Mouse (Mus musculus) heart, embryonic 13.5 days (tissue): Measurements from ENCODE around the gene Fundc1. TPM values are rescaled to one million over a fixed set of nuclear protein-coding genes. Genes with fewer than 3 reads are reported as not detected.

Source experiments
- ATAC-seq: fragments of 200-750 bp; cut with Nextera tagmentation; 2 replicates; pipeline ENCODE4 v1.8.0; 2017; ENCODE audit warnings: moderate TSS enrichment; ENCODE audit not compliant: insufficient number of reproducible peaks, low FRiP score, low TSS enrichment; ENCODE audit errors: extremely low read depth
- H3K27ac ChIP-seq: fragments of 300-500 bp; sonication (generic); replicated peaks from 2 replicates; pipeline ENCODE4 v1.5.1; 2015; ENCODE audit warnings: moderate library complexity, mild to moderate bottlenecking, inconsistent platforms
- H3K27me3 ChIP-seq: fragments of 300-500 bp; sonication (generic); replicated peaks from 2 replicates; pipeline ENCODE4 v1.6.1; 2015; ENCODE audit warnings: mild to moderate bottlenecking, inconsistent platforms
- H3K36me3 ChIP-seq: fragments of 300-500 bp; sonication (generic); 2 replicates; pipeline ENCODE4 v1.6.1; 2015; ENCODE audit warnings: mild to moderate bottlenecking, inconsistent platforms
- H3K4me1 ChIP-seq: fragments of 300-500 bp; sonication (generic); 2 replicates; pipeline ENCODE4 v1.6.1; 2015; ENCODE audit warnings: inconsistent platforms
- H3K4me2 ChIP-seq: fragments of 300-500 bp; sonication (generic); 2 replicates; pipeline ENCODE4 v1.6.1; 2015; ENCODE audit warnings: inconsistent platforms, mild to moderate bottlenecking, moderate library complexity
- H3K4me3 ChIP-seq: fragments of 300-500 bp; sonication (generic); 2 replicates; pipeline ENCODE4 v1.5.1; 2015; ENCODE audit warnings: moderate library complexity, mild to moderate bottlenecking, inconsistent platforms
- H3K9ac ChIP-seq: fragments of 300-500 bp; sonication (generic); 2 replicates; pipeline ENCODE4 v1.6.1; 2015; ENCODE audit warnings: inconsistent platforms, mild to moderate bottlenecking, moderate library complexity
- H3K9me3 ChIP-seq: fragments of 300-500 bp; sonication (generic); 2 replicates; pipeline ENCODE4 v1.6.1; 2016; ENCODE audit warnings: inconsistent platforms
- WGBS: fragments of 180-500 bp; shearing (Covaris S2); methylation state at CpG from one replicate; pipeline ENCODE4 v1.1.7; 2015; ENCODE audit warnings: mixed read lengths; 5-methylcytosine and 5-hydroxymethylcytosine counted together
- polyA plus RNA-seq: library from polyadenylated mRNA; unstranded; fragments of >200 nt; fragmentation: Nextera tagmentation; extraction: Ambion mirVana; gene quantifications from 2 replicates; pipeline ENCODE4 v1.2.1, GENCODE M21; 2015

Fundc1 gene
- polyA plus RNA-seq: 35.5 and 40.7 TPM in 2 replicates

DNA sequence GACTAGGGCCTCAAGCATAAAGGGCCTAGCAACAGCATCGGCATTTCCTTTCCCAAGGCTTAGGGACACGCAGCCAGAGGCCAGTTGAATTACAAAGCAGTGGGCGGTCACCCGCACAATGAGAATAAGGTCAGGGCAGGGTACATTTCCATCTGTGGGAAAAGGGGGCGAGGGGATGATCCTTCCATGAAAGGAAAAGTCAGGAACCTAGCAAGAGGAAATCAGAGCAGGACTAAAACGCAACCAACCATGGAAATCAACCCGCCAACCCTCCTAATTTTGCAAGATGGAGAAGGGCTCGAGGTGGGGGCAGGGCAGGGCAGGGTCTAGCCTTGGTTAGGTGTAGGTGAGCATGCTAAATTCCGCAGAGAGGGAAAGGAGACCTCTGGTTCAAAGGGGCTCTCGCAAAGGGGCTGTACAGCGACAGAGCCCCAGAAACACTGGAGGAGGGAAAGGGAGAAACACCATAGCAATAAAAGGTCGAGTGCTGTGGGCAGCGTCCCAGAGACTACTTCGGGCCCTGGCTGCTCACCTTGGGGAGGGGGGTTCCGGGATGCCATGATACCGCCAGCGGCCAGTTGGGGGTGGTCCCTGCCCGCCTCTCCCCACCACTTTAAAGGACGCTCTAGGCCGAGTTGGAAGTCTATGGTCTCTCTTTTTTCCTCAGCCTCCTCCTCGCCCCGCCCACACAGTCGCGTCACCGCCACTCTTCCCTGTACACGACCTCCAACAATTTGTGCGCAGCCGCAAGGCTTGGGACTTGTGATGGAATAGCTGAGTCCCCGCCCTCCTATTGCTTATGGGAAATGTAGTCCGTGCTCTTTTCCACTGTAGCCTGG, at the start of gene Fundc1:
TSS of gene Fundc1 (minus strand) at position 705 of the 839 bp plus-strand sequence.
- Histone ChIP-seq H3K4me1 (no peaks in the 10 kb centered on the region), H3K9me3 (no peaks in the 10 kb centered on the region), H3K36me3 (0 out of 2 replicates have a peak, but pooled peaks cover 4% of the 10 kb centered on the region), H3K27ac (peak within 1 kb of the TSS; percentile 89), H3K4me2 (peak within 1 kb of the TSS; percentile 64), H3K4me3 (peak within 1 kb of the TSS; percentile 63), H3K9ac (peak within 1 kb of the TSS; percentile 83), H3K27me3 (no peaks in the 10 kb centered on the region)
- 6% methylated on average over 30 of the region's 30 CpGs for WGBS
- ATAC-seq: peak; percentile 97

DNA sequence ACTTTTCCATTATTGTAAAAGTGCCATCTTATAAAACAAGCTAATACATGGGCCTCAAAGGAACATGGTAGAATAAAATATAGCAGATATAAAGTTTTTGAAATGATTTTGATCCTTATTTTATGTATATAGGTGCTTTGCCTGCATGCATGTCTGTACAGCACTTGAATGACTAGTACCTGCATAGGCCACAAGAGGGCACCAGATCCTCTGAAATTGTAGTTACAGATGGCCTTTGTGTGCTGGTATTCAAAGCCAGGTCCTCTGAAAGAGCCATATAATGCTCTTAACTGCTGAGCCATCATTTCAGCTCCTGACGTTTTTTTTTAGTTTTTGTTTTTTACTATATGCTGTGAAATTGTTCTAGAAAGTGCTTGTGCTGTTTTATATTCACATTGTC, 39.1 kb upstream of the Fundc1 start:
- Histone ChIP-seq H3K9ac (no peak overlapping the region), H3K36me3 (no peaks in the 10 kb centered on the region), H3K9me3 (no peaks in the 10 kb centered on the region), H3K27ac (no peak overlapping the region), H3K4me2 (no peak overlapping the region), H3K27me3 (no peaks in the 10 kb centered on the region), H3K4me1 (no peaks in the 10 kb centered on the region), H3K4me3 (no peak overlapping the region)
- 58% methylated on average over 1 of the region's 1 CpGs for WGBS
- no peak for ATAC-seq

DNA sequence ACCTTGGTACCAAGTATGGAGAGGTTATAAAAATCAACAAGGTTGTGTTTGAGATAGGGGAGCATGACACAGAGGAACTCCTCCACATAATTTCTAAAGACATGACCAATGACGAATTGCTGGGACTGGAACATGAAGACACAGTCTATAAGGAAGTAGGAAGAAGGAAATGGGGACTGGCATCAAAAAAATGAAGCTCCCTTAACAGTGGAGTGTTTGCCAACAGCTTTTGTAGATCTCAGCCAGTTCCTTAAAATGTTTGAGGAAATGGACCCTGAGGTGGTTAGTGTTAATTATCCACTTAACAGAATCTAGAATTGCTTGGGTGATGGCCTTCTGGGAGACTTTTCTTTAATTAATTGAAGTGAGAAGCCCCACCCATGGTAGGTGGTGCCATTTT, 36.6 kb upstream of the Fundc1 start:
- no peaks in the 10 kb centered on the region for H3K4me1 ChIP-seq
- no peaks in the 10 kb centered on the region for H3K36me3 ChIP-seq
- H3K27me3 ChIP-seq: no peaks in the 10 kb centered on the region
- no peak overlapping the region for H3K27ac ChIP-seq
- 43% methylated on average over 1 of the region's 1 CpGs for WGBS
- H3K4me2 ChIP-seq: no peak overlapping the region
- no peak overlapping the region for H3K9ac ChIP-seq
- no peaks in the 10 kb centered on the region for H3K9me3 ChIP-seq
- no peak overlapping the region for H3K4me3 ChIP-seq
- no peak for ATAC-seq

DNA sequence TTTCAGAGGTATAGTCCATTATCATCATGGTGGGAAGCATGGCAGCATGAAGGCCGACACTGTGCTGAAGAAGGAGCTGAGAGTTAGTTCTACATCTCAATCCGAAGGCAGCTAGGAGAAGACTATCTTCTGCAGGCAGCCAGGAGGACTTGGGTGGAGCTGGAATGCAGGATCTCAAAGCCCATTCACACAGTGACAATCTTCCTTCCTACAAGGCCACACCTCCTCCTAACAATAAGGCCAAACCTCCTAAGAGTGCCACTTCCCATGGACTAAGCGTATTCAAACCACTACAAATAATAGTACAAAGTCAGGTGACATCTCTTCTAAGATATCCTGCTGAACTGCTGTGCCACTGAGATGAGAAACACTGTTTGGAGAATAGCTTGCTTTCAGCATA, 35.5 kb upstream of the Fundc1 start:
- Histone ChIP-seq H3K9me3 (no peaks in the 10 kb centered on the region), H3K27me3 (no peaks in the 10 kb centered on the region), H3K27ac (no peak overlapping the region), H3K9ac (no peak overlapping the region), H3K4me2 (no peak overlapping the region), H3K4me1 (no peaks in the 10 kb centered on the region), H3K4me3 (no peak overlapping the region), H3K36me3 (no peaks in the 10 kb centered on the region)
- ATAC-seq: no peak
- WGBS: 60% methylated on average over 3 of the region's 3 CpGs

DNA sequence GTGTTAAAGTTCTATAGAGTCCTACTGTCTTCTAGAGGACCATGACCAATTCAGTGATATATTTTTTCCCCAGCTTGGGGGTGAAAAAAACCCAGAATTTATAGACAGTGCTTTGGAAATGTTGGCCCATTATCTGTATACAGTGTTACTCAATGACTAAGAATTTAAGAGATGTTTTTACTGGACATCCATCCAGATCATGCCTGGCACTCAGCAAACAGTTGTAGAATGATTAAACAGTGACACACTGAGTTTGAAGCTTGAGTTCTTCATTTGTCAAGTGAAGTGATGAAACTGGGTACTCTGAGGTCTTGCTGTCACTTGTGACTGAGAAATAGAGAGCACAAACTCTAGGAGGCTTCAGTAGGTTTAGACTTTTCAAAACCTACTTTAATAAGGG, 21.2 kb upstream of the Fundc1 start:
- Histone ChIP-seq H3K4me1 (no peaks in the 10 kb centered on the region), H3K27ac (no peak overlapping the region), H3K27me3 (no peaks in the 10 kb centered on the region), H3K9ac (no peak overlapping the region), H3K4me2 (no peak overlapping the region), H3K36me3 (no peaks in the 10 kb centered on the region), H3K4me3 (no peak overlapping the region), H3K9me3 (no peaks in the 10 kb centered on the region)
- no peak for ATAC-seq

DNA sequence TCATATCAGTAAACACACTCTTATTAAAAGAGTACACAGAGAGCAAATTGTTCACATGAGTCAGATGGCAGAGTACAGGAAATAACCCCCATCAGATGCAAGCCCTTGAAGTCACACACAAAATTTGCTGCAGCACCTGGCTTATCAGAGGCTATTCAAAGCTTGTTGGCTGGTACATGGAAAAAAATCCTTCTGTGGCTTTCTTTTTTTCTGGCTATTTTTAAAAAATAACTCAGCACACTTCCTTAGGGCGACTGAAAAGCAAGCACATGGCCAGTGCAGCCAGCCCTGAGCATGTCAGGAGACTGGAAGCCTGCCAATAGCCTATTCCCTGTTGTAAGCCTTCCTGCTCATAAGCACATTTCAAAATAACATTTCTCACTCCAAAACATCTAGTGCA, 18.6 kb upstream of the Fundc1 start:
- Histone ChIP-seq H3K4me3 (no peak overlapping the region), H3K27ac (peak overlapping the region; percentile 39; the same call in 1 of the 2 replicates), H3K4me2 (no peak overlapping the region), H3K9me3 (no peaks in the 10 kb centered on the region), H3K27me3 (no peaks in the 10 kb centered on the region), H3K9ac (no peak overlapping the region), H3K36me3 (no peaks in the 10 kb centered on the region), H3K4me1 (no peaks in the 10 kb centered on the region)
- 0% methylated on average over 1 of the region's 1 CpGs for WGBS
- ATAC-seq: no peak

DNA sequence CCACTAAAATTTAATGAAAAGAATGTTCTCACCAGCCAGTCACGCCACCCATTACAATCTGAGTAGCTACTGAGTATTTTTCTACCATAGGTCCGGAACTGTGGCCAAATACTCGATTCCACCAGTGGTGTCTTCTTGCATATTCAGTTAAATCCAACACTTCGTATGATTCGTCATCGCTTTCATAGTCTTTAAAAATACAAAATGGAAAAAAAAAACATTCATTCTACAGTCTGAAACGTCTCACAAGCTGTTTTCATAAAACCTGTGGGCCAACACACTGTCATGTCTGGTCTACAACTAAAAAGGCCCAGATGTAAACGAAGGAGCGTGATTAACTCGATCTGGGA, 879 bp downstream of the Fundc1 start:
- Histone ChIP-seq H3K27me3 (no peaks in the 10 kb centered on the region), H3K27ac (peak overlapping the region; percentile 89), H3K4me1 (no peaks in the 10 kb centered on the region), H3K36me3 (0 out of 2 replicates have a peak, but pooled peaks cover 4% of the 10 kb centered on the region), H3K9ac (peak overlapping the region; percentile 83), H3K4me3 (peak overlapping the region; percentile 63), H3K9me3 (no peaks in the 10 kb centered on the region), H3K4me2 (peak overlapping the region; percentile 64)
- WGBS: 35% methylated on average over 10 of the region's 10 CpGs
- no peak for ATAC-seq

DNA sequence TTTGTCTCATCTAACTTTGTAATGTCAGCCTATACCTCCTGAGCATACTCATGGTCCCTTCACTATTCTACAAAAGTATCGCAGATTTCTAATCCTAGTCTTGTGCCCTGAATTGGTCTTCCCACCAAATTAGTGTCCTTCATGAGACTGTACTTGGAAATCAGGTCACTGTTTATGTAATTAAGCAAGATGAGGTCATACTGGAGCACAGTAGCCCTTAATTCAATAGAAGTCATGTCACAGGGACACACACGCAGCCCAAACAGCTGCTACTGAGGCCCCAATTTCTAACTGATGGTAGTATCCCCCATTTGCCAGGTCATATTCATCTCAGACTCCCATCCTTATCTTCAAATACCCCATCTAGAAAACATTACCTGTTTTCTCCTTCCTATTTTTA, 3.5 kb downstream of the Fundc1 start:
- H3K9ac ChIP-seq: no peak overlapping the region
- no peak overlapping the region for H3K27ac ChIP-seq
- no peaks in the 10 kb centered on the region for H3K27me3 ChIP-seq
- H3K9me3 ChIP-seq: no peaks in the 10 kb centered on the region
- H3K4me2 ChIP-seq: no peak overlapping the region
- 0 out of 2 replicates have a peak, but pooled peaks cover 4% of the 10 kb centered on the region for H3K36me3 ChIP-seq
- no peaks in the 10 kb centered on the region for H3K4me1 ChIP-seq
- no peak overlapping the region for H3K4me3 ChIP-seq
- 88% methylated on average over 2 of the region's 2 CpGs for WGBS
- ATAC-seq: no peak

DNA sequence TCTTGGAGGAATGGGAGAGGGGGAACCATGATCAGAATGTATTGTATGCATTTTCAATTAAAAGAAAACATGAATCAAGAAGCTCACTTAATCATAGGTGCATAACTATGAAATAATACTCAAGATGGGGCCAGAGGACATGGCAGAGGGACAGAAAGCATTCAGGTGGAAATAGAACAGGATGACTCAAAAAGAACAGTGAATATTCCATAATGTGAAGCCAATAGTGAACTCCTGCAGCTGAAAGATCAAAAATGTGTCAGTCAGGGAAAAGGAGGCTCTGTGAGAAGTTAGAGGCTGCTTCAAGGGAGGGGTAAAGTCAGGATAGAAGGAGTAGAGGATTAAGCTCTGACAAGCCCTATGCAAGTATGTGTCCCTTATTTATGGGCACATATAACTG, 6.4 kb downstream of the Fundc1 start:
- Histone ChIP-seq H3K4me2 (no peak overlapping the region), H3K36me3 (0 out of 2 replicates have a peak, but pooled peaks cover 4% of the 10 kb centered on the region), H3K27ac (no peak overlapping the region), H3K9ac (no peak overlapping the region), H3K4me3 (no peak overlapping the region), H3K9me3 (no peaks in the 10 kb centered on the region), H3K4me1 (no peaks in the 10 kb centered on the region), H3K27me3 (no peaks in the 10 kb centered on the region)
- ATAC-seq: no peak

DNA sequence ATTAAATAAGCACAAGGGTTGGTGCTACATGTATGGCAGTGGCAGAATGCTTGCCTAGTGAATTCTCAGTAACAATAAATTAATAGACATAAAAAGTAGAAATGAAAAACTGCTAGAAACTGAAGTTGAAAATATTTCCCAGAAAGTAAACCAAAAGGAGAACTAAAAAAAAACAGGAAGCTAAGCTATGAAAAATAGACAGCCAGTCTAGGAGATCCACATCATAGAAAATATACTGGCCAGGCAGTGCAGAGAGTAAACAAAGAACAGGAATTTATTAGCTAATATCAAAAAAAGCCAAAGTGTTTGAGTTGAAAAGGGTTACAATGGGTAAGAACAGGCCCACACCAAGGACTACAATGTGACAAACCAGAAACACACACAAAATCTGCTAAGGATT, 7.4 kb downstream of the Fundc1 start:
- H3K36me3 ChIP-seq: 0 out of 2 replicates have a peak, but pooled peaks cover 4% of the 10 kb centered on the region
- no peaks in the 10 kb centered on the region for H3K27me3 ChIP-seq
- H3K4me2 ChIP-seq: no peak overlapping the region
- no peak for ATAC-seq
- no peaks in the 10 kb centered on the region for H3K4me1 ChIP-seq
- H3K9me3 ChIP-seq: no peaks in the 10 kb centered on the region
- no peak overlapping the region for H3K9ac ChIP-seq
- H3K4me3 ChIP-seq: no peak overlapping the region
- H3K27ac ChIP-seq: no peak overlapping the region

DNA sequence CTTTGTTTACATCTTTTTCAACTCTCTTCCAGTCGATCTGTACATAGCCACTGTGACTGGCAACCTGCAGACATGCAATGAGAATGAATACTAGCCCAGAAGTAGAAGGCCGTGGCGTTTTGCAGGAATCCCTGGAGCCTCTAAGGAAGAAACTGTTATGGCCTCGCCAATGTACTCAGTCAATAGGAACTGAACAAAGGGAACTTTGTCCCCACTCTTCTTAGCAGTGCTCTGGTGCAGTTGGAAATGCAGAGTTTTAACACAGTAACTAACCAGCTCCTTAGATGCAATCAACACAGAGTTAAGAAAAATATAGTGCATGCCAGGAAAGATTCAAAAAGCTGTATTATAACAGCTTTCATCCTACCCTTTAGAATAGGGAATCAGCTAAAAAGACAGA, 13.4 kb downstream of the Fundc1 start:
- Histone ChIP-seq H3K4me3 (no peak overlapping the region), H3K27ac (no peak overlapping the region), H3K36me3 (0 out of 2 replicates have a peak, but pooled peaks cover 3% of the 10 kb centered on the region), H3K4me1 (no peaks in the 10 kb centered on the region), H3K9ac (no peak overlapping the region), H3K9me3 (no peaks in the 10 kb centered on the region), H3K4me2 (no peak overlapping the region), H3K27me3 (no peaks in the 10 kb centered on the region)
- 67% methylated on average over 4 of the region's 4 CpGs for WGBS
- ATAC-seq: no peak

DNA sequence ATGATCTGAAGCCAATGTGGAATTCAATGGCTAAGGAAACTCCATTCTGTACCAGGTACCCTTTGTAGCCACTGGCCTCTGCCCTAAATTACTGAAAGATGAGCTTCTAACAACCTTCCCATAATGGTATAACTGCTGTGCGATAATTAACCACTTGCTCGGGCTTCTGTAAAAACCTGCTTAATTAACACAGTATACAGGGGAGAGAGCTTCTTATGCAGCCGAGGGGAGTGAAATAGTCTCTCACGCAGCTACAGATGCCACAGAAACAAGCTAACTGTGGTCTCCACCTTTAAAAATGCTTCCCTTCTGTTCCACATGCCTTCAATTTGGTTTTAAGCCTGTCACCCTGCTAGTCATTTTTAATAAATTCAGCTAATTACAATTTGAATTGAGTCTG, 17.6 kb downstream of the Fundc1 start:
- WGBS: 81% methylated on average over 4 of the region's 4 CpGs
- no peaks in the 10 kb centered on the region for H3K4me1 ChIP-seq

More for the DNA sequence above, 17.6 kb downstream of the Fundc1 start:
- H3K9ac ChIP-seq: no peak overlapping the region
- H3K27ac ChIP-seq: no peak overlapping the region
- no peak overlapping the region for H3K4me2 ChIP-seq
- H3K27me3 ChIP-seq: no peaks in the 10 kb centered on the region
- no peaks in the 10 kb centered on the region for H3K9me3 ChIP-seq
- 0 out of 2 replicates have a peak, but pooled peaks cover 3% of the 10 kb centered on the region for H3K36me3 ChIP-seq
- no peak overlapping the region for H3K4me3 ChIP-seq
- no peak for ATAC-seq
